Mouse (Mus musculus) brain, embryonic 14.5 days (tissue): ENCODE measurements around the gene Gm28230.

ENCODE experiments used
- CTCF ChIP-seq: fragments of 200-500 bp; IDR thresholded peaks from 2 replicates; pipeline ENCODE4 v1.5.1; 2012; ENCODE audit warnings: inconsistent platforms, mild to moderate bottlenecking, moderate library complexity, borderline replicate concordance; ENCODE audit not compliant: insufficient read depth, insufficient read length; ENCODE audit errors: extremely low read depth
- POLR2A ChIP-seq: fragments of 200-500 bp; IDR thresholded peaks from 2 replicates; pipeline ENCODE4 v1.6.1; 2012; ENCODE audit warnings: mild to moderate bottlenecking, inconsistent platforms, borderline replicate concordance; ENCODE audit not compliant: poor library complexity, insufficient read depth, insufficient read length, severe bottlenecking; ENCODE audit errors: extremely low read depth

GRCm38 (mm10) chr2:74740311-74741091 is 14.0 kb downstream of the Gm28230 start:
- TF ChIP-seq POLR2A (no peak), CTCF (no peak)
